Mouse (Mus musculus) MEL (cell line): ENCODE measurements around the gene Pzp. TPM values are rescaled to one million over a fixed set of nuclear protein-coding genes. Genes with fewer than 3 reads are reported as not detected.

Experiments
- DNase-seq: peaks from one replicate; pipeline ENCODE4 v3.0.0; 2011; ENCODE audit warnings: low read depth, low spot score
- H3K27ac ChIP-seq: 2 replicates; pipeline ENCODE4 v1.5.1; 2012; ENCODE audit warnings: low read depth, mild to moderate bottlenecking, control low read depth, low read length, moderate library complexity; ENCODE audit not compliant: control insufficient read depth
- H3K27me3 ChIP-seq, 2 experiments: fragments of 150-350 bp in 1 of 2; sonication (generic) in 1 of 2; 2 replicates each; pipeline ENCODE4 v1.6.1; 2012; ENCODE audit warnings: low read length in 2 of 2, mild to moderate bottlenecking in 2 of 2, improper control_type of control experiment in 1 of 2, moderate library complexity in 1 of 2; ENCODE audit not compliant: insufficient read depth in 2 of 2, control insufficient read depth in 1 of 2
- H3K36me3 ChIP-seq, 2 experiments: 2 replicates each; pipeline ENCODE4 v1.6.1; 2012 to 2014; ENCODE audit warnings: low read length in 2 of 2, improper control_type of control experiment in 1 of 2, inconsistent platforms in 1 of 2, mild to moderate bottlenecking in 1 of 2; ENCODE audit not compliant: insufficient read depth in 2 of 2, control insufficient read depth in 1 of 2
- H3K4me1 ChIP-seq, 2 experiments: fragments of 150-350 bp in 1 of 2; sonication (generic) in 1 of 2; 2 replicates each; pipeline ENCODE4 v1.6.1; 2012; ENCODE audit warnings: low read length in 2 of 2, improper control_type of control experiment in 1 of 2, mild to moderate bottlenecking in 1 of 2; ENCODE audit not compliant: insufficient read depth in 2 of 2, control insufficient read depth in 1 of 2
- H3K4me3 ChIP-seq, 2 experiments: fragments of 150-350 bp in 1 of 2; sonication (generic) in 1 of 2; 2 replicates each; pipeline ENCODE4 v1.5.1; 2012; ENCODE audit warnings: low read depth in 2 of 2, low read length in 2 of 2, mild to moderate bottlenecking in 2 of 2, moderate library complexity in 2 of 2, control low read depth in 1 of 2, improper control_type of control experiment in 1 of 2; ENCODE audit not compliant: control insufficient read depth in 1 of 2, insufficient read depth in 1 of 2
- H3K79me2 ChIP-seq: 2 replicates; pipeline ENCODE4 v1.6.1; 2012; ENCODE audit warnings: mild to moderate bottlenecking, low read length, moderate library complexity; ENCODE audit not compliant: control insufficient read depth, poor library complexity, insufficient read depth
- H3K9ac ChIP-seq: 2 replicates; pipeline ENCODE4 v1.6.1; 2012; ENCODE audit warnings: low read depth, mild to moderate bottlenecking, control low read depth, low read length, moderate library complexity; ENCODE audit not compliant: control insufficient read depth, poor library complexity, severe bottlenecking
- H3K9me3 ChIP-seq: fragments of 150-350 bp; sonication (generic); replicated peaks from 2 replicates; pipeline ENCODE4 v1.6.1; 2012; ENCODE audit warnings: mild to moderate bottlenecking, low read length, improper control_type of control experiment, moderate library complexity; ENCODE audit not compliant: insufficient read depth
- CHD2 ChIP-seq: IDR thresholded peaks from 2 replicates; pipeline ENCODE4 v1.6.1; 2011; ENCODE audit warnings: low read length, improper control_type of control experiment
- E2F4 ChIP-seq: IDR thresholded peaks from 2 replicates; pipeline ENCODE4 v1.6.1; 2011; ENCODE audit warnings: low read depth, low read length, improper control_type of control experiment, borderline replicate concordance
- ELF1 ChIP-seq: IDR thresholded peaks from 2 replicates; pipeline ENCODE4 v1.6.1; 2014; ENCODE audit warnings: low read depth, mild to moderate bottlenecking, inconsistent platforms, low read length, improper control_type of control experiment, moderate library complexity
- EP300 ChIP-seq, 2 experiments: IDR thresholded peaks; 2 replicates each; pipeline ENCODE4 v1.6.1; 2011; ENCODE audit warnings: improper control_type of control experiment in 2 of 2, low read length in 2 of 2, low read depth in 1 of 2, mild to moderate bottlenecking in 1 of 2
- ETS1 ChIP-seq: IDR thresholded peaks from 2 replicates; pipeline ENCODE4 v1.6.1; 2012; ENCODE audit warnings: low read depth, mild to moderate bottlenecking, inconsistent platforms, low read length, improper control_type of control experiment, moderate library complexity
- GABPA ChIP-seq: IDR thresholded peaks from 2 replicates; pipeline ENCODE4 v1.6.1; 2012; ENCODE audit warnings: low read depth, mild to moderate bottlenecking, inconsistent platforms, low read length, improper control_type of control experiment, moderate library complexity
- HCFC1 ChIP-seq: IDR thresholded peaks from 2 replicates; pipeline ENCODE4 v1.6.1; 2012; ENCODE audit warnings: low read depth, mild to moderate bottlenecking, inconsistent platforms, low read length, improper control_type of control experiment, moderate library complexity
- JUND ChIP-seq: IDR thresholded peaks from 2 replicates; pipeline ENCODE4 v1.6.1; 2011; ENCODE audit warnings: low read depth, mild to moderate bottlenecking, improper control_type of control experiment, low read length
- MAZ ChIP-seq: IDR thresholded peaks from 2 replicates; pipeline ENCODE4 v1.6.1; 2012; ENCODE audit warnings: low read depth, mild to moderate bottlenecking, inconsistent platforms, low read length, improper control_type of control experiment
- MXI1 ChIP-seq: IDR thresholded peaks from 2 replicates; pipeline ENCODE4 v1.6.1; 2011; ENCODE audit warnings: mild to moderate bottlenecking, low read depth, low read length, improper control_type of control experiment
- MYB ChIP-seq: IDR thresholded peaks from 2 replicates; pipeline ENCODE4 v1.6.1; 2011; ENCODE audit warnings: mild to moderate bottlenecking, low read depth, low read length, improper control_type of control experiment
- NELFE ChIP-seq: IDR thresholded peaks from 2 replicates; pipeline ENCODE4 v1.6.1; 2011; ENCODE audit warnings: low read depth, low read length, improper control_type of control experiment
- NRF1 ChIP-seq: IDR thresholded peaks from 2 replicates; pipeline ENCODE4 v1.6.1; 2014; ENCODE audit warnings: low read depth, mild to moderate bottlenecking, inconsistent platforms, low read length, improper control_type of control experiment, moderate library complexity; ENCODE audit not compliant: poor library complexity, insufficient read depth, severe bottlenecking
- POLR2AphosphoS2 ChIP-seq: IDR thresholded peaks from 2 replicates; pipeline ENCODE4 v1.6.1; 2011; ENCODE audit warnings: low read length, improper control_type of control experiment
- POLR2AphosphoS5 ChIP-seq: IDR thresholded peaks from 2 replicates; pipeline ENCODE4 v1.6.1; 2012; ENCODE audit warnings: low read depth, borderline replicate concordance, mild to moderate bottlenecking, inconsistent platforms, low read length, moderate library complexity, mixed read lengths
- SMC3 ChIP-seq: IDR thresholded peaks from 2 replicates; pipeline ENCODE4 v1.6.1; 2011; ENCODE audit warnings: low read depth, low read length, improper control_type of control experiment
- TBP ChIP-seq: IDR thresholded peaks from 2 replicates; pipeline ENCODE4 v1.8.0; 2011; ENCODE audit warnings: low read depth, low read length, improper control_type of control experiment
- TCF12 ChIP-seq: IDR thresholded peaks from 2 replicates; pipeline ENCODE4 v1.6.1; 2014; ENCODE audit warnings: low read depth, mild to moderate bottlenecking, inconsistent platforms, low read length, improper control_type of control experiment, moderate library complexity
- UBTF ChIP-seq: IDR thresholded peaks from 2 replicates; pipeline ENCODE4 v1.6.1; 2012; ENCODE audit warnings: low read depth, mild to moderate bottlenecking, inconsistent platforms, low read length, improper control_type of control experiment, moderate library complexity, borderline replicate concordance; ENCODE audit not compliant: insufficient read depth
- USF1 ChIP-seq: IDR thresholded peaks from 2 replicates; pipeline ENCODE4 v1.6.1; 2014; ENCODE audit warnings: low read depth, mild to moderate bottlenecking, inconsistent platforms, low read length, improper control_type of control experiment, moderate library complexity
- ZKSCAN1 ChIP-seq: IDR thresholded peaks from 2 replicates; pipeline ENCODE4 v1.6.1; 2012; ENCODE audit warnings: low read depth, mild to moderate bottlenecking, inconsistent platforms, low read length, improper control_type of control experiment, moderate library complexity
- ZNF384 ChIP-seq: IDR thresholded peaks from 2 replicates; pipeline ENCODE4 v1.6.1; 2012; ENCODE audit warnings: low read depth, mild to moderate bottlenecking, inconsistent platforms, low read length, improper control_type of control experiment
- polyA plus RNA-seq, 2 experiments: library from polyadenylated mRNA; stranded (reverse) in 1 of 2; unstranded in 1 of 2; fragments of >175 nt in 1 of 2; fragments of >200 nt in 1 of 2; gene quantifications; 2 replicates each; pipeline versions ENCODE4 v1.2.1 to v1.2.4; 2012; ENCODE audit warnings: low replicate concordance in 2 of 2, low read depth in 1 of 2; ENCODE audit not compliant: insufficient read length in 2 of 2, insufficient read depth in 1 of 2, missing spikeins in 1 of 2
- total RNA-seq: library from RNA; depleted of rRNA; stranded (reverse); fragments of 300-350 nt; gene quantifications from 2 replicates; pipeline ENCODE4 v1.2.3, GENCODE M21; 2012

Pzp gene
- total and polyA plus RNA-seq, 3 experiments: not detected

GRCm38 (mm10) chr6:128525801-128526200 is 719 bp downstream of the Pzp start:
- Histone ChIP-seq H3K79me2 (no peaks in the 10 kb centered on the region), H3K27me3 (no peaks in the 10 kb centered on the region), H3K4me3 (no peak overlapping the region), H3K4me1 (0 out of 4 replicates have a peak, but pooled peaks cover 0 to 2% of the 10 kb centered on the region in 2 experiments), H3K27ac (no peak overlapping the region), H3K9ac (no peak overlapping the region), H3K36me3 (peaks cover 0 to 3% of the 10 kb centered on the region in 2 experiments; a peak in 2 of 4 replicates), H3K9me3 (no peaks in the 10 kb centered on the region)
- TF ChIP-seq UBTF: no peak
- TF ChIP-seq POLR2AphosphoS2: no peak
- TF ChIP-seq TCF12: no peak
- no peak for TF ChIP-seq ZKSCAN1
- TF ChIP-seq ELF1: no peak
- DNase-seq: no peak

- Histone ChIP-seq H3K36me3 (peaks cover 0 to 3% of the 10 kb centered on the region in 2 experiments; a peak in 2 of 4 replicates), H3K27me3 (no peaks in the 10 kb centered on the region), H3K4me1 (0 out of 4 replicates have a peak, but pooled peaks cover 0 to 2% of the 10 kb centered on the region in 2 experiments), H3K4me3 (no peak overlapping the region), H3K9me3 (no peaks in the 10 kb centered on the region), H3K79me2 (no peaks in the 10 kb centered on the region), H3K27ac (no peak overlapping the region), H3K9ac (no peak overlapping the region)
- TF ChIP-seq SMC3 (no peak), ETS1 (no peak), TBP (no peak), HCFC1 (no peak), GABPA (no peak), JUND (no peak), MYB (no peak), NRF1 (no peak), CHD2 (no peak), E2F4 (no peak), EP300 (IDR thresholded peaks at IDR 0.05; ENCODE audit: low read depth in 1 of 2, low read length in 2 of 2) (no peak), POLR2AphosphoS5 (no peak), ZNF384 (no peak), TCF12 (no peak), NELFE (no peak), MAZ (no peak), ELF1 (no peak), MXI1 (no peak), USF1 (no peak)
- DNase-seq: no peak
Measured at GRCm38 (mm10) chr6:128523360-128523759, 3.2 kb downstream of the Pzp start.
